Mouse (Mus musculus): ENCODE results near the gene Rexo4.

Gene Rexo4

DNA sequence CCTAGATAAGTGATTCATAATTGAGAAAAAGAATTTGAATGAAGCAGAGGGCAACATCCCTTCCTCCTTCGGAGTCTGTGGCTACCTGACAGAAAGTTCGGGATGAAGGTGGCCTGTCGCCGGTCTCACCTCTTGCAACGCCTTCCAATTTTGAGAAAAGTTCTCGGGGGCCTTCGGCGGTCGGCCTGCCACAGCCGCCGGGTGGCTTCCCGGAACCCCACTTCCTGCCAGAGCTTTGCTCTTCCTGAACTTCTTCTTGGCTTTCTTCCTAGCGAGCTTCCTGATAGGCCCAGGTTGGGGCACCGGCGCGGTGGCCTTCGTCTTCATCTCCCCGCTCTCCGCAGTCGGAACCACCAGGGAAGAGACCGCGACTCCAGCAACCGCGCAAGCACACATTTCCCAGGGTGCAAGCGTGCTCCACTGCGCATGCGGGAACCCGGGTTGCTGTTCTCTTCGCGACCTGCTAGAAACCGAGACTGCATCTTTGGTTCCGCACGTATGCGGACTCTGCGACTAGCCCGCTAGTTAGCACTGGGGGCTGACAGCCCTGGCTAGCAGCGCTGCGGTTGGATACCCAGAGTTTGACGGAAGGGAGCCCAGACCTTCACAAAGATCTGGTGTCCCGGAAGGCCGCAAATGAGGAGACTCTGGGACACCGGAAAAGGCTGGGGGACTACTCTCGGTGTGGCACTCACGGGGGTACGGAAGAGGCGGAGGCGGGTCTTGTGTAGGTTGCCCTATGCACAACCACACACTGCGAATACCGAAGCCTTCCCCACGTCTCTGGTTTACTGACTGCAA is at the start of gene Rexo4:
TSS of gene Rexo4 (minus strand) at position 464 of the 801 bp plus-strand sequence.
- DNase-seq = peak; percentile 99

DNA sequence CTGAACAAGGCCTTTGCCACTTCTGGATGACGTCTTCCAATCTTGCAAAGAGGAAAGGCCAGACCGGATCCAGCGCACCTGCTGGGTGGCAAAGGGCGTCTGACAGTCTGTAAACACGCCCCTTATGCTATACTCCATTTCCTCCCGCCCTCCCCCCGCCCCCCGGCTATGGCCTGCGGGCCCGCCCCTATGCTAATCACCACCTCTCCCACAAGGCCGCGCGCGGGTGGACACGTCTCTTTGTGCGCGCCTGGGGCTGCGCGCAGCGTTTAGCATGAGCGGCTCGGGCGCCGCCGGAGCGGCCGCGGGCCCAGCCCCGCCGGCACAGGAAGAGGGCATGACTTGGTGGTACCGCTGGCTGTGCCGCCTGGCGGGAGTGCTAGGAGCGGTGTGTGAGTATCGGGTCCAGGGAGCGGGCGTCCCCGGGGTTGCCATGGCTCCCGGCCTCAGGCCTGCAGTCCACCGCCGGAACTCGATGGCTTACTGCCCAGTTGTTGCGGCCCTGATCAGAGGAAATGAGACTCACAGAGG is 45.6 kb upstream of the Rexo4 start, which contains the start of gene Cacfd1:
TSS of gene Cacfd1 (plus strand) at position 213 of the 531 bp plus-strand sequence.
- peak; percentile 99 for DNase-seq

DNA sequence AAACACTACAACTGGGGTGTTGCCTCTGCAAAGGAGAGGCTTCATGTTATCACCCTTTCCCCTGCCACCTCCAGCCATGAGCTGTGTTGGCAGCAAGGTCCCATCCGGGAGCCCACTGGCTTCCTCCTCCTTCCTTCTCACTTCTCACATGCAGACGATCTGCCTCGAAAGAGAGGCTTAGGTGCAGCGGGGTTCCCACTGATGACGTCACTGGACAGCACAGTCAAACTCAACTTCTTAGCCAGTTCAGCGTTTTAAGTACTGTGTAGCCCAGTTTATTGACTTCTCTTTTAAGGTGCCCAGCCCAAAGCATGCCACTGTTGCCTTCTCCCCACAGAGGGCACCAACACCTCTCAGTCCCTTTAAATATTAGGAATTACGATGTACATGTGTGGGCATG is 43.5 kb upstream of the Rexo4 start:
- DNase-seq = peak; percentile 86

DNA sequence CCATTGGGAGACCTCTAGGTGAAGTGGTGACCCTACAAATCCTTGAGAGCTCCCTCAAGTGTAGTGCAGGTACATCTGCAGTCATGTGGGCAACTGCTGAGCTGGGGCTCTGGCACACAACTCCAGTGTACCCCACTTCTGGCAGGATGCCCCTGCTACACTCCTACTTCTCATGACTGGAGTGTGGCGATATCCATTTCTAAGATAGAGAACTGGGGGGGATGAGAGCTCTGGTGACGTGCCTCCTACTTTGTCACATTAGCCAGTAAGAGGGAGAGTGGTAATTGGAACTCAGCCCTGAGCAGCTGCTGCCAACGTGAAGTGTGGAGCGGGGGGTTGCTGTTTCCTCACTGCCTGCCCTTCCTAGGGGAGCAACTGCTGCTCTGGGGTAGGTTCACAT is 42.1 kb upstream of the Rexo4 start:
- DNase-seq = peak; percentile 80

DNA sequence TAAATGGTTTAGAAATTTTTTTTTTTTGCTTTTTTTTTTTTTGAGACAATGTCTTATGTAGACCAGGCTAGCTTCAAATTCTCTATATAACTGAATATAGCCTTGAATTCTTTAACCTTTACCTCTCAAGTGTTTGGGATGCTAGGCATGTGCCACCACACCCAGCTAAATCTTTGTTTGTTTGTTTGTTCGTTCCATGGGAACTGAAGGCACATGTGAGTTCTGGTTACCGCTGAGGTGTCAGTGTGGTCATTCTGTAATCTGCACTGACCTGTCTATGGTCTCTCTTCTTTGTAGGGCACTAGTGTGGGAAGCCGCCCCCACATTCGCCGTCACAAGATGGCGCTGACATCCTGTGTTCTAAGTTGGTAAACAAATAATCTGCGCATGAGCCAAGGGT is 33.8 kb upstream of the Rexo4 start:
- no peak for DNase-seq

DNA sequence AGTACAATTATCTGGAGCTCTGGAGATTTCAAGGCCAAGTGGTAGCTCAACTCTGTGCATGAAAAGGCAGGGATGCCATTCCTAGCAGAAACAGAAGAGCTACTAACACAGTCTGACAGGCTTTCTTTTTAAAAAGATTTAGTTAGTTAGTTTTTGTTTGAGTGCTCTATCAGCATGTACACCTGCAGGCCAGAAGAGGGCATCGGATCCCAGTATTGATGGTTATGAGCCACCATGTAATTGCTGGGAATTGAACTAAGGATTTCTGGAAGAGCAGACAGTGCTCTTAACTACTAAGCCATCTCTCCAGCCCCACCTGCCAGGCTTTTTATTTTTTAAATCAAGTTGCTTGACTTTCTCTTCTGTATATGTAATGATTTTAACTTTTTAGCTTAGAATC is 33.3 kb upstream of the Rexo4 start:
- no peak for DNase-seq

DNA sequence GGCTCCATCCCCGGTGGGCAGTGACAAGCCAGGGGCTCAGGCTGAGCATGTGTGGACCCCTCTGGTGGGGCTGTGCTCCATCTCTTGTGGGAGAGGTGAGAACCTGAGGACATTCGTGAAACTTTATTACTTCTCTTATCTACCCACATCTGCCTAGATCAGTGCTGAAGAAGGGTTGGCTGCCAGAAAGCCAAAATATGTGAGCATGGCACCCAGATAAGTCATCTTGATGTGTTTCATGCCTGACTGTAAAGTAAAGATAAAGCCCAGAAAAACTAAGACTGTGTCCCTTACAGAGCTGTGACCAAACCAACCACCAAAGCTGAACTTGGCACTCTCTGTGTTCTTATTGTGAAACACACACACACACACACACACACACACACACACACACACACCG is 29.8 kb upstream of the Rexo4 start:
- no peak for DNase-seq

DNA sequence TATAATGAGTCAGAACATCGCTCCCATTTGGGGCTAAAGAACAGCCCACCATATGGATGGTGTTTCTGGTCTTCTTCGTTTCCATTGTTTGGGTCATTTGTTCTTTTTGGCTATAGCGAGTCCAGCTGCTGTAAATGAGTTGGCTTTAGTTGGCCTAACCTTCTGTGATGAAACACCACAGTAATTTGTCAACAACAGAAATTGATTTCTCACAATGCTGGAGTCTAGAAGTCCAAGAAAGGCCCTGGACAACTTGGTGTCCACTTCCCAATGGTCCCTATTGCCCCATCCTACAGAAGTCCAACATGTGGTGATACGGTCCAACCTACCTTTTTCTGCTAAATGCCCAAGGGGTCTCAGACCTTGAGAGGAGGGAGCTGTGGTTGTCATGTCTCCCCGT is 20.5 kb upstream of the Rexo4 start:
- no peak for DNase-seq

DNA sequence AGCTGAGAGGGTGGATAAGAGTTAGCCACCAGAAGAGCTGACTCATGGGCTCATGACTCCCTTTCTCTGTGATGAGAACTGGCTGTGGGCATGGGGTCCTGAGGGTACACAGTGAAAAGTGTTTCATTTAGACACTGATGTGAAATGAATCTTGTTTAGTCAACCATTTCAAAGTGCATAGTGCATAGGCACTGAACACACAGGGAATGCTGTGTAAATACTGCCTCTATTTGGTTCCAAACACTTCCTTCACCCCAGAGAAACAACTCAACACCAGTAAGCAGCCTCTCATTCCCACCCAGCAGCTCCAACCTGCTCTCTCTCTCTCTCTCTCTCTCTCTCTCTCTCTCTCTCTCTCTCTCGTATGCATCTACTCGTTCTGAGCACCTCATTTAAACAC is 20.0 kb upstream of the Rexo4 start:
- no peak for DNase-seq

DNA sequence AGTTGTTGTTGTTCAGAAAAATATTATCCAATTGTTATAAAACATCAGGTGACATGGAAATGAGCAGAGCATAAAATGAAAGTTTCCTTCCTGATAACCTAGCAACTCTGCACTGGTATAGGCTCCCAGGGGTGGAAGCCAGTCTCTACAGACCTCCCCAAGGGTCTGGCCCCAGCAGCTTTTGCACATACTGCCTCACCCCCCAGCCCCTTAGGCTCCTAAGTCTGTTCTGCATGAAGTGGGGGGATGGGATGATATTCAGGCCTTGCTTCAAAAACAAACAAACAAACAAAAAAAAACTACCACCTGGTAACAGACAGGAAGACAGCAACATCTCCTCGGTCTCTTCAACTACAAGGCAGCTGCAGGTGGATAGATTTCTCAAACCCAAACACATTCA is 16.2 kb upstream of the Rexo4 start:
- no peak for DNase-seq

DNA sequence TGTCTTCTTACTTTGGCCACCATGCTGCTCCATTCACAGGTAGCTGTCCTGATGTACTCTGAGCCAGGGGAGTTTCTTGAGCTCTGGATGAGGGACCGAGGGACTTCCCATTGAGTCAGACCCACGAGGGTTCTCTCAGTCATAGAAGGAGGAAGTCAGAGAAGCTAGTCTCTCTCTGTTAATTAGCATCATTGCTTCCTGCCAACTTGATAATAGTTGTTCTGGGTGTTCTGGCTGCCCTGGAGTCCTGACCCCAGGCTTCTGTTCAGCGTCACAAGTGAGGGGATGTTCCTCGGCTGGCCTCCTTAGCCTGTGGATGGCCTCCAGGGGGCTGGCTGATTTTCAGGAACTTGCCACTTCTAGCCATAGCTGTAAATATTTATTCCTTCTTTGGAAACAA is 9.8 kb upstream of the Rexo4 start:
- DNase-seq = no peak

DNA sequence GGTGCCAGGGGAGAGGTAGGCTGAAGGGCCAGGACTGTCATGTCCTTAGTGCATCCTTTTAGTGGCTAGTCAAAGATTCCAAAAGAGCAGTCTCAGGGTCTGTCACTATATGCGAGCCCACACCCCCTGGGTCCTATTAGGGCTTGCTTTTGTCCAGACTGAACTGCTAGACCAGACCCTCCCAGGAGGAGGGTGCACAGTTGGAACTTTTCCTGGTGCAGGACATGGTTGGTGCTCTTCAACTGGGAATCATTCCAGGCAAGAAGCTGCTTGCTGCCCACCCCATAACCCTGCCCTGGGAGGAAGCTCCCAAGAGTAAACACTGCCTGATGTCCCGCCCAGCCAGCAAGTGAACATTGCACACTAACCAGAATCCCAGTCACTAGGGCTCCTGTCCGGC is 8.9 kb upstream of the Rexo4 start, which contains the start of gene Adamts13:
TSS of gene Adamts13 (plus strand) at position 301 of the 400 bp plus-strand sequence.
- DNase-seq = no peak

DNA sequence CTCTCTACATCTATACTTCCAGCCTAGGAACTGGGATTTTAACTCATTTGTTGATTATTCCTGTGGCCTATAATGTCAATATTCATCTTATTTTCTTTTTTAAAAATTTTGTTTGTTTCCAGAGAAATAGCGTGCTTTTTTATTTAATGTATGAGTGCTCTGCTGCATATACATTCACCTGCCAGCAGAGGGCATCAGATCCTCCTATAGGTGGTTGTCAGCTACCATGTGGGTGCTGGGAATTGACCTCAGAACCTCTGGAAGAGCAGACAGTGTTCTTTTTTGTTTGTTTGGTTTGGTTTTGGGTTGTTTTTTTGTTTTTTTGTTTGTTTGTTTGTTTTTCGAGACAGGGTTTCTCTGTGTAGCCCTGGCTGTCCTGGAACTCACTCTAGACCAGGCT is 3.1 kb upstream of the Rexo4 start:
- no peak for DNase-seq

DNA sequence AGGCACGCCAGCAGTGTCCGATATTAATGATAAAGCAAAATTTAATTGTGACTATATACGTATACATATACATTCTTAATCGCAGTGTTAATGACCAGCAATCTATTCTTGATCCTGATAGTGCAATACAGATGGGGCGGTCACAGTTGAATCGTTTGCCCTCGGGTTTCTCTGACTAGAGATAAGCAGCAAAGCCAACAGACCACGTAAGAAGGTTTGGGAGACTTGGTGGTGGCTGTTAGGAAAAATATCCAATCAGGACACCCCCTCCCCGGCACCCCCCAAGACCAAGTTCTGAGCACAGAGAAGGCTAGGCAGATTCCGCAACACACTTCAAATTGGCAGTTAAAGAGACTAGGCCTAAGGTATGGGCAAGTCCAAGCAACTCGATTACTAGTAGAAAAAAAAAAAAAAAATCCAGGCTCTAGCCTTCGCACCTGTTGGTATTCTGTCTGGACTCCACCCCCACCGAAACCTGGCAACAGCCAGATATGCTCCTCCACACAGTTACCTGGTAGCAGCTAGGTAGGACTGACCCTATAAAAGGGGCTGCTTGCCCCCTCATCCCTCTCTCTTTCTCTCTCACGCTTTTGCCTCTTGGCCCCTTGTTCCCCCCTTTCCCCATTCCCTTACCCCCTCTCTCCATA is 661 bp upstream of the Rexo4 start:
- no peak for DNase-seq

DNA sequence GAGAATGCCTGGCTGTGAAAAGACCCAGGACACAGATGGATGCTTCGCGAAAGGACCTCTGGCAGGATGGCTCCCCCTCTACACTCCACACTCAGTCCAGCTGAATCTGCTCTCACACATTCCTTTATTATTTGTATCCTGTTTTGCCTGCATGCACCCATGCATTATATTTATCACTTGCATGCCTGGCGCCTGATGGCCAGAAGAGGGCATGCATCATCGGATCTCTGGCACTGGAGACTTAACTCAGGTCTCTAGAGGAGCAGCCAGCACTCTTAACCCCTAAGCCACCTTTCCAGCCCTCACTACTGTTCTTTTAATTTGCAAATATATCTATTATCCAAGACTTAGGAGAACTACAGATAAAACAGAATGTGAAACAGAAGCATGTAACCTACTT is 3.4 kb downstream of the Rexo4 start:
- DNase-seq = no peak

DNA sequence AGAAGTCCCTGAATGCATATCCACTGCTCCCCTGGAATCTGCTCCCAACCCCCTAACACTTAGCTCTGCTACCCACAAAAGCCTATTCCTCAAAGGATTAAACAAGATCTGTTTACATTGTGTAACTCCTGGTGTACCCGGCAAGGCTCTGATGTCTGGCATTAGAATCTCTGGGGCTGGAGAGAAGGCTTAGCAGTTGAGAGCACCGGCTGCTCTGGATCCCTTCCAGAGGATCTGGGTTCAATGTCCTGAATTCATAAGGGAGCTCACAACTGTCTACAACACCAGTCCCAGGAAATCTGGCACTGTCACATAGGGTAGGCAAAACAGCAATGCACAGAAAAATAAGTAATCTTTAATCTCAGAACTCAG is 6.7 kb downstream of the Rexo4 start:
- no peak for DNase-seq

DNA sequence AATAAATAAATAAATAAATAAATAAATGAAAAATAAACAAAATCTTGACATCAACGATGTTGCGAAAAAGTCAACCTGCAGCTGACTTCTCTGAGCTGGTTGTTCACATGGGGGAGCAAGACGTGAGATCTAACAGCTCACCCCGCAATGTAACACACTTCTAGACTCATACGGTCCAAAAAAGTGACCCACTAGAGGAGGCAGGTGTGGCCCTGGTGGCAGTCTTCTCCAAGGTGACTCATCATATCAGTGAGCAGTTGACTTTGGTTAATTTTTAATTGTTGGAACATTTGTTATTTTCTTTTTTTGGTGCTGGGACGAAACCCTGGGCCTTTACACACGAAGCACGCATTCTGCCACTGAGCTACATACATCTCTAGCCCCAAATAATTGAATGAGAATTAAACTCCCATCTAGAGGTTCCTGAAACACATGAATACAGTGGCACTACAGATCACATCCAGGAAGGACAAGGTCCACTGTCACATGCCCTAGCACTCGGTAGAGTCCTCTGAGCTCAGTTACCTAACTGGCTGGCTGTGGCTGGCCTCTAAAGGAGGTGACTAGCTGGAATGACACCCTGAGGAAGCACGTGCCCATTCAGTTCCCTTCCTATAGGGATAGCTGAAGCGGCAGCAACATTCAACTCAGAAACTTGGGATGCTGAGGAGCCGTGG is 7.2 kb downstream of the Rexo4 start:
- no peak for DNase-seq

DNA sequence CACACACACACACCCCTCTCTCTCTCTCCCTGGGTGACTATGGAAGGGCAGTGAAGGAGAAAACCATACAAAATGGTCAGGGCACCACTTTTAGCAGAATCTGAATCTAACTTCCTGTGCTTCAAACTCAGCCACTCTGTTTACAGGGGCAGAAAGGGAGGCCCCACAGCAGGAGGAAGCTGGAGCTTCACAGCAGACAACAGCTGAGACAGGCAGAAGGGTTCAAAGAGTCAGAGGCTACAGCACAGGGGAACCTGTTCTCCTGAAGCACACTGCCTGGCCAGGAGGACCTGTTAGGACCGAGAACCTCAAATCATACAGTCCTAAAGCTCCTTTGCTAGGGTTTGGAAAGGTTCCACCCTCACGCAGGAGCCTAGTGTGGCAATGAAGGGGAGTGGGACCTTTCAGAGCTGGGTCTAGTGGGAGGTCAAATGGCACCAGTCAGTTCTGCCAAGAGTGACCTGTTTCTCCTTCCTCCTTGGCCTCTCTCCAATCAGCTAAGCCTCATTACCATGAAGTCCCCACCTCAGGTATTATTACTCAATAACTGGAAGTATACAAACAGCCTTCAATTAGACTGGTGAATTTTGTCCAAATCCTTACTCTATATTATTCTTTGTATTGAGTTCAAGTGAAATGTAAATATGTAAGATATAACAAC is 9.3 kb downstream of the Rexo4 start:
- no peak for DNase-seq

DNA sequence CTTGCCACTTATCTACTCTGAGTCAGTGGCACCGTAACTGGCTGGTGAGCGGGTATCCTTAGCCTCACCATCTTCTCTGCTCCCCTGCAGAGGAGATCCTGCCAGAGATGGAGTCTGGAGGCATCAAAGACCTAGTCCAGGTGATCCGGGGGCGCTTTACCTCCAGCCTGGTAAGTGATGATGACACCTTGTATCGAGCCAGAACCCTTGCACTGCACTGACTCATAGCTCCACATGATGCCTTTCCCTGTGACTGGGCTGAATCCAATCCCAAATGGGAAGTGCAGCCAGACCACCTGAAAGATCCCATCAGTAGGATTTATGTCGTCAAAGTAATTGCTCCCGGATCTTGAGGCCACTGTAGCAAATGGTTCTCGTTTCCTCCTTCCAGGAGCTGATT is 11.3 kb downstream of the Rexo4 start:
- no peak for DNase-seq

DNA sequence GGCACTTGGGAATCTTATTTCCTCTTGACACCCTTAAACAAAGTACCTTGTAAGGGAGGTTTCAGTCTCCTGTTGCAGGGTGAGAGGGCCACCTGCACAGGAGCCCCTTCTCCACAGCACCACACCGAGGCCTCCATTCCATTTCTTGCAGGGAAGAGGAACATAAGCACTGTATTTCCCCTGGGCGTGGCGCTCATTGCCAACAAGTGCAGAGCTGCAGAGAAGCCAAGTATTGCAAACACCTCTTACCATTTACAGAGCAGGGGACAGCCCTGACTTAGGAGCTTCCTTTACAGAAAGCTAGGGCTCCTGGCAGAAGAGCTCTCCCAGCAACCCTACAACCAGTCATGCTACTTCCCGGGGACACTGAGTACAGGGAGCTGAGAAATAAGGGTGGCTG is 12.0 kb downstream of the Rexo4 start:
- no peak for DNase-seq

DNA sequence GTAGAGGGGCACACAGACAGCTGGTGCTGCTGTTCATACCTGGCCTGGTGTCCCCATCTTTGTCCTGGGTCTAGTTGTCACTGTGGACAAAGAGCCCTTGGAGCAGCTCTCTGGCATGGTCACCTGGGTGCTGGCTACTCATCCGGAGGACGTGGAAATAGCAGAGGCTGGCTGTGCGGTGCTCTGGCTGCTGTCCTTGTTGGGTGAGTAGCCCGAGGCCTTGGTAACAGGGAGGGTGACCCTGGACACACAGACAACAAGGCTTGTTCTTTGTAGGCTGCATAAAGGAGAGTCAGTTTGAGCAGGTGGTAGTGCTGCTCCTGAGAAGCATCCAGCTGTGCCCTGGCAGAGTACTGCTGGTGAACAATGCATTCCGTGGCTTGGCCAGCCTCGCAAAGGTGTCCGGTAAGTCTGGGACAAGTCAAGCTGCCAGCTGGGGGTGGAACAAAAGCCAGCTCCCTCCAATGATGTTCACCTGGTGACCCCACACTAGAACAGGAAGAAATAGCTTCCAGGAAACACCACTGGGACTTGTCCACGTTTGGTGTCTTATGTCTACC is 12.8 kb downstream of the Rexo4 start:
- DNase-seq = no peak

DNA sequence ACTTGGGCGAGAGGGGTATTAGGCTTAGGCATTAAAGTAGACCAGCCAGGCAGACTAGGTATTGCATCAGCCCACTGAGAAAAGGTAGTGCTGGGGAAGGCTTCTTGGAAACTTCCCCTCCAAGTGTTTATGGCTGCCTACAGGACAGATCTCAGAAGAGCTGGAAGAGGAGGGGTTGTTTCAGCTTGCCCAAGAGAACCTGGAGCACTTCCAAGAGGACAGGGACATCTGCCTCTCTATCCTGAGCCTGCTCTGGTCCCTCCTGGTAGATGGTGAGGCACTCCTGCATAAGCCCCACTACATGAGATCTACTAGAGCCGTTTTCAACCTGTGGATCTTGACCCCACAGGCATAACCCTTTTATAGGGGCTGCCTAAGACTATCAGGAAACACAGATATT is 13.8 kb downstream of the Rexo4 start:
- no peak for DNase-seq

DNA sequence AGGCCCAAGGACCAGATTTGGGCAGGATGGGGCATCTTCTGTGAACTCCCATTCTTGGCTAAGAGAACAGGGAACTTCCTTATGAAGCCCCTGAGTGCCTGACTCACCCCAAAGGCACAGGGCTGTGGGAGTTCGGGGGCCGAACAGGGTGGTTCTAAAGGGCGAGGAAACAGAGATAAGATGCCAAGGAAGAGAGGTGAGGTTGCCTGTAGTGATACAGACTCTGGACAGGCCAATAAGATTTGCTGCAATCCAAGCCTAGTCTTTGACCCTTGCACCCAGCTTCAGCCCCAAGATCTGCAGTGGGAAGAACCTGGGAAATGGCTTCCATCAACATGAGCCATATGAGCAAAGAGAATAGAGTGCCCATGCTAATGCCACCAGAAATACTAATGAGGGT is 20.9 kb downstream of the Rexo4 start:
- no peak for DNase-seq
